Mouse (Mus musculus) hindbrain, postnatal 0 days (tissue): ENCODE results near the gene Prdm16. TPM values are rescaled to one million over a fixed set of nuclear protein-coding genes. Genes with fewer than 3 reads are reported as not detected.

Experiments used
- ATAC-seq: fragments of 200-750 bp; cut with Nextera tagmentation; 2 replicates; pipeline ENCODE4 v1.8.0; 2017; ENCODE audit warnings: mild to moderate bottlenecking, moderate TSS enrichment, moderate library complexity
- DNase-seq: peaks from one replicate; pipeline ENCODE4 v3.0.0-alpha.2; 2015; ENCODE audit warnings: low spot score
- H3K27ac ChIP-seq: fragments of 300-500 bp; sonication (generic); 2 replicates; pipeline ENCODE4 v1.5.1; 2014; ENCODE audit warnings: mild to moderate bottlenecking
- H3K27me3 ChIP-seq: fragments of 300-500 bp; sonication (generic); 2 replicates; pipeline ENCODE4 v1.6.1; 2014; ENCODE audit warnings: low read length, mixed read lengths; ENCODE audit not compliant: insufficient read depth
- H3K36me3 ChIP-seq: fragments of 300-500 bp; sonication (generic); 2 replicates; pipeline ENCODE4 v1.6.1; 2014; ENCODE audit warnings: low read length, mixed read lengths; ENCODE audit not compliant: insufficient read depth
- H3K4me1 ChIP-seq: fragments of 300-500 bp; sonication (generic); 2 replicates; pipeline ENCODE4 v1.6.1; 2014; ENCODE audit warnings: antibody characterized with exemption, low read length, mixed read lengths; ENCODE audit not compliant: insufficient read depth
- H3K4me2 ChIP-seq: fragments of 300-500 bp; sonication (generic); 2 replicates; pipeline ENCODE4 v1.6.1; 2014; ENCODE audit warnings: low read depth, mild to moderate bottlenecking, low read length, moderate library complexity, mixed read lengths
- H3K4me3 ChIP-seq: fragments of 300-500 bp; sonication (generic); 2 replicates; pipeline ENCODE4 v1.5.1; 2014; ENCODE audit warnings: low read length
- H3K9ac ChIP-seq: fragments of 300-500 bp; sonication (generic); replicated peaks from 2 replicates; pipeline ENCODE4 v1.6.1; 2014; ENCODE audit warnings: mild to moderate bottlenecking, low read length, moderate library complexity, mixed read lengths
- H3K9me3 ChIP-seq: fragments of 300-500 bp; sonication (generic); 2 replicates; pipeline ENCODE4 v1.6.1; 2016; ENCODE audit warnings: low read length, mixed read lengths
- CTCF ChIP-seq: IDR thresholded peaks from 2 replicates; pipeline ENCODE4 v1.5.1; 2016; ENCODE audit warnings: antibody characterized with exemption, control low read depth, low read depth
- WGBS: fragments of 180-500 bp; shearing (Covaris S2); extraction: QIAGEN DNeasy Blood & Tissue Kit; methylation state at CpG from one replicate; pipeline ENCODE4 v1.1.7; 2014; 5-methylcytosine and 5-hydroxymethylcytosine counted together
- polyA plus RNA-seq: library from polyadenylated mRNA; unstranded; fragments of >200 nt; fragmentation: Nextera tagmentation; extraction: Ambion mirVana; gene quantifications from 2 replicates; pipeline ENCODE4 v1.2.1, GENCODE M21; 2015
- total RNA-seq: library from RNA; depleted of rRNA; stranded (reverse); fragments of >200 nt; gene quantifications from 2 replicates; pipeline ENCODE4 v1.2.3, GENCODE M21; 2014

The Prdm16 gene
- total and polyA plus RNA-seq, 2 experiments from 2014 or later: 5.3 to 10.5 TPM

- no peak for DNase-seq
- Histone ChIP-seq H3K9ac (no peak overlapping the region), H3K9me3 (no peaks in the 10 kb centered on the region), H3K4me1 (no peaks in the 10 kb centered on the region), H3K4me3 (no peak overlapping the region), H3K36me3 (no peaks in the 10 kb centered on the region), H3K27ac (no peak overlapping the region), H3K27me3 (0 out of 2 replicates have a peak, but pooled peaks cover 3% of the 10 kb centered on the region), H3K4me2 (no peak overlapping the region)
- 79% methylated on average over 7 of the region's 7 CpGs for WGBS
- no peak for TF ChIP-seq CTCF
- no peak for ATAC-seq
Observed at GRCm38 (mm10) chr4:154330001-154330400, 306.7 kb downstream of the Prdm16 start.

GRCm38 (mm10) chr4:154328836-154329235, 307.8 kb downstream of the Prdm16 start:
- WGBS: 6% methylated on average over 6 of the region's 6 CpGs
- Histone ChIP-seq H3K9ac (no peak overlapping the region), H3K27ac (no peak overlapping the region), H3K4me3 (no peak overlapping the region), H3K4me1 (no peaks in the 10 kb centered on the region), H3K36me3 (no peaks in the 10 kb centered on the region), H3K9me3 (no peaks in the 10 kb centered on the region), H3K27me3 (0 out of 2 replicates have a peak, but pooled peaks cover 3% of the 10 kb centered on the region), H3K4me2 (no peak overlapping the region)
- ATAC-seq (peak; percentile 75), DNase-seq (peak; percentile 90)
- TF ChIP-seq CTCF: peak; percentile 91

GRCm38 (mm10) chr4:154328431-154328830, 308.2 kb downstream of the Prdm16 start:
- H3K4me1 ChIP-seq: no peaks in the 10 kb centered on the region
- peak; percentile 10; the same call in 1 of the 2 replicates for ATAC-seq
- no peak overlapping the region for H3K4me2 ChIP-seq
- H3K27ac ChIP-seq: no peak overlapping the region
- no peaks in the 10 kb centered on the region for H3K9me3 ChIP-seq
- 12% methylated on average over 15 of the region's 20 CpGs for WGBS
- 0 out of 2 replicates have a peak, but pooled peaks cover 3% of the 10 kb centered on the region for H3K27me3 ChIP-seq
- no peak for TF ChIP-seq CTCF
- H3K4me3 ChIP-seq: no peak overlapping the region
- DNase-seq: no peak
- H3K9ac ChIP-seq: no peak overlapping the region
- no peaks in the 10 kb centered on the region for H3K36me3 ChIP-seq

GRCm38 (mm10) chr4:154325410-154325809, 311.3 kb downstream of the Prdm16 start:
- H3K4me2 ChIP-seq: no peak overlapping the region
- H3K9ac ChIP-seq: no peak overlapping the region
- H3K4me1 ChIP-seq: no peaks in the 10 kb centered on the region
- no peaks in the 10 kb centered on the region for H3K9me3 ChIP-seq
- H3K36me3 ChIP-seq: no peaks in the 10 kb centered on the region
- no peak for TF ChIP-seq CTCF
- ATAC-seq: no peak
- no peak overlapping the region for H3K27ac ChIP-seq
- 0 out of 2 replicates have a peak, but pooled peaks cover 3% of the 10 kb centered on the region for H3K27me3 ChIP-seq
- no peak for DNase-seq
- no peak overlapping the region for H3K4me3 ChIP-seq
- 62% methylated on average over 4 of the region's 4 CpGs for WGBS

GRCm38 (mm10) chr4:154313622-154313967, 323.1 kb downstream of the Prdm16 start:
- DNase-seq (peak; percentile 35), ATAC-seq (no peak)
- Histone ChIP-seq H3K27ac (peak overlapping the region; percentile 61; the same call in 1 of the 2 replicates), H3K36me3 (no peaks in the 10 kb centered on the region), H3K4me2 (no peak overlapping the region), H3K9me3 (no peaks in the 10 kb centered on the region), H3K9ac (no peak overlapping the region), H3K27me3 (no peaks in the 10 kb centered on the region), H3K4me1 (no peaks in the 10 kb centered on the region), H3K4me3 (no peak overlapping the region)
- TF ChIP-seq CTCF: no peak
- WGBS: 59% methylated on average over 11 of the region's 11 CpGs

- Histone ChIP-seq H3K4me1 (no peaks in the 10 kb centered on the region), H3K4me3 (no peak overlapping the region), H3K4me2 (no peak overlapping the region), H3K36me3 (no peaks in the 10 kb centered on the region), H3K9ac (no peak overlapping the region), H3K9me3 (no peaks in the 10 kb centered on the region), H3K27ac (peak overlapping the region; percentile 61; the same call in 1 of the 2 replicates), H3K27me3 (no peaks in the 10 kb centered on the region)
- DNase-seq: peak; percentile 59
- TF ChIP-seq CTCF: no peak
- 36% methylated on average over 4 of the region's 4 CpGs for WGBS
- ATAC-seq: peak; percentile 87
Observed at GRCm38 (mm10) chr4:154312935-154313621, 323.6 kb downstream of the Prdm16 start.

GRCm38 (mm10) chr4:154312143-154312812, 324.4 kb downstream of the Prdm16 start:
- ATAC-seq (peak; percentile 46; the same call in 1 of the 2 replicates), DNase-seq (no peak)
- H3K9me3 ChIP-seq: peaks cover 3% of the 10 kb centered on the region; the same call in 1 of the 2 replicates
- 89% methylated on average over 2 of the region's 2 CpGs for WGBS
- H3K27ac ChIP-seq: peak overlapping the region; percentile 61; the same call in 1 of the 2 replicates
- no peak overlapping the region for H3K4me3 ChIP-seq
- no peak overlapping the region for H3K9ac ChIP-seq
- no peak for TF ChIP-seq CTCF
- H3K4me1 ChIP-seq: no peaks in the 10 kb centered on the region
- no peaks in the 10 kb centered on the region for H3K36me3 ChIP-seq
- no peak overlapping the region for H3K4me2 ChIP-seq
- H3K27me3 ChIP-seq: no peaks in the 10 kb centered on the region
